ENCODE assay signal across 9 mouse cellular contexts in the genomic region with DNA sequence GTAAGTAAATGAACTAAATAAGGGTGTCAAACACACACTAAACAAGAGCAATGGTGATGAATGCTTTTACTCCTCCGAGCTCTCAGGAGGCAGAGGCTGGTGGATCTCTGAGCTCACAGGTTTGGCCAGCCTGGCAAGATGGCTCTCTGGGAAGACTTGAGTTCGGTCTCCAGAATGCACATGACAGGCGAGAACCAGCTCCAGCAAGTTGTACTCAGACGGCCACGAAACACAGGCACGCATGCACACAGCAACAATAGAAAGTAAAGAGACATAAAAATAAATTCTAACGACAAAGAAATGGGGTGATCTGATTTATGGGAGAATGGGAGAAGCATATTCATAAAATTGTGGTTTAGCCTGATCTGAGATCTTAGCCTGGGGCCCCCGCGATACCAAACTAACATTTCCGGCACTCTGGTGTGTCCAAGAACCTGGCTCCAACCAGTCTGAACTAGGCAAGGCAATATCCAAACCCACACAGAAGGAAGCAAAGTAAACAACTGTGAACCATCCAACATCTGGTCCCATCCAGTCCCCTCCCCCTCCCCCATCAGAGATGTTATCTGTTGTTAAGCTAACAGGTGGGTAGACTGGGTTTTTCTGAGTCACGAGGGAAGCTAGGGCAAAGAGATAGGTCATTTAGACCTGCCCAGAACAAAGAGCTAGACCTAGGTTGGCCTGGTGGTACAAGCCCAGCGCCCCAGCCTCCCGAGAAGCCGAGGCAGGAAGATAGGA. TPM values are rescaled to one million over a fixed set of nuclear protein-coding genes. Genes with fewer than 3 reads are reported as not detected.
DNase-seq lines count a peak whose midpoint lies in the region; ATAC-seq and TF ChIP-seq lines count a peak whose summit lies in the region.
"Had no signal": no experiment of that assay in that cellular context is flagged by ENCODE, and none has a peak within 500 bp of the region (broad histone marks: within the 10 kb centered on the region; RNA-seq: fewer than 3 reads in every experiment).

No protein-coding gene starts in this region.

- no peaks in the 10 kb centered on the region for H3K36me3 ChIP-seq in liver, embryonic 14.5 days (replicated peaks; ENCODE audit: control insufficient read depth, insufficient read depth, low read depth)
- no peaks in the 10 kb centered on the region for H3K36me3 ChIP-seq in midbrain, embryonic 16.5 days (ENCODE audit: control insufficient read depth, insufficient read depth, low read length)
- H3K36me3 ChIP-seq: lung, embryonic 15.5 days had no signal

- H3K4me1 ChIP-seq in liver, embryonic 14.5 days (replicated peaks; ENCODE audit: control insufficient read depth in 2 of 2, insufficient read depth in 2 of 2, low read length in 1 of 2) = no peaks in the 10 kb centered on the region
- no peaks in the 10 kb centered on the region; the same call in 1 of the 2 replicates for H3K4me1 ChIP-seq in midbrain, embryonic 16.5 days (ENCODE audit: control insufficient read depth, insufficient read depth, low read length)
- H3K4me1 ChIP-seq: lung, embryonic 15.5 days had no signal

- H3K27me3 ChIP-seq in liver, embryonic 14.5 days (ENCODE audit: control insufficient read depth, insufficient read depth, low read length) = no peaks in the 10 kb centered on the region
- H3K27me3 ChIP-seq in midbrain, embryonic 16.5 days (ENCODE audit: control insufficient read depth, insufficient read depth, low read depth, low read length) = peaks cover 20% of the 10 kb centered on the region

- ATAC-seq in liver, embryonic 14.5 days (ENCODE audit: insufficient read depth) = peak; percentile 47
- ATAC-seq in midbrain, embryonic 16.5 days = no peak

- WGBS in liver, embryonic 14.5 days (ENCODE audit: insufficient replicate concordance) = 66% methylated on average over 14 of the region's 14 CpGs
- 89% methylated on average over 14 of the region's 14 CpGs for WGBS in midbrain, embryonic 16.5 days

- H3K9ac ChIP-seq in liver, embryonic 14.5 days (replicated peaks) = no peak overlapping the region
- H3K9ac ChIP-seq in midbrain, embryonic 16.5 days (ENCODE audit: low read depth, low read length) = no peak overlapping the region
- H3K9ac ChIP-seq: lung, embryonic 15.5 days had no signal

- peak; percentile 32 for DNase-seq in testis, postnatal 14 days (ENCODE audit: low spot score)
- DNase-seq in testis, postnatal 10 days (ENCODE audit: low spot score) = no peak
- DNase-seq in induced T-regulatory cell, adult 2 months (ENCODE audit: low read depth) = peak; percentile 60
- DNase-seq in liver, embryonic 14.5 days (ENCODE audit: low read depth in 3 of 3, low spot score in 3 of 3) = no peak
- peak; percentile 87 for DNase-seq in yolk sac, embryonic 10.5 days (ENCODE audit: low spot score)
- no peak for DNase-seq in layer of hippocampus, adult 2 months (ENCODE audit: low spot score in 2 of 2)
- no peak for DNase-seq in adrenal gland, postnatal 4 days (ENCODE audit: low spot score in 2 of 2)

- H3K4me2 ChIP-seq in liver, embryonic 14.5 days (ENCODE audit: low read depth) = no peak overlapping the region
- H3K4me2 ChIP-seq in midbrain, embryonic 16.5 days (ENCODE audit: low read length) = no peak overlapping the region
- H3K4me2 ChIP-seq: lung, embryonic 15.5 days had no signal

- no peaks in the 10 kb centered on the region for H3K9me3 ChIP-seq in liver, embryonic 14.5 days (ENCODE audit: control insufficient read depth, low read length)
- no peaks in the 10 kb centered on the region for H3K9me3 ChIP-seq in midbrain, embryonic 16.5 days (replicated peaks; ENCODE audit: control insufficient read depth, low read length, poor library complexity, severe bottlenecking)
- H3K9me3 ChIP-seq: lung, embryonic 15.5 days had no signal

- H3K4me3 ChIP-seq in liver, embryonic 14.5 days (ENCODE audit: insufficient read depth in 1 of 2, low read depth in 2 of 2, low read length in 2 of 2) = no peak overlapping the region
- no peak overlapping the region for H3K4me3 ChIP-seq in layer of hippocampus, adult 2 months
- no peak overlapping the region for H3K4me3 ChIP-seq in midbrain, embryonic 16.5 days (ENCODE audit: low read depth, low read length)
- H3K4me3 ChIP-seq: lung, embryonic 15.5 days had no signal

- TF ChIP-seq CTCF in liver, embryonic 14.5 days (IDR thresholded peaks at IDR 0.05; ENCODE audit: low read depth) = no peak
- no peak for TF ChIP-seq CTCF in layer of hippocampus, adult 2 months (conservative IDR thresholded peaks at IDR 0.05)

- H3K27ac ChIP-seq in liver, embryonic 14.5 days = no peak overlapping the region
- H3K27ac ChIP-seq in layer of hippocampus, adult 2 months = no peak overlapping the region
- no peak overlapping the region for H3K27ac ChIP-seq in midbrain, embryonic 16.5 days (ENCODE audit: low read length)
- H3K27ac ChIP-seq: lung, embryonic 15.5 days had no signal

- no peak for TF ChIP-seq EP300 in liver, embryonic 14.5 days (IDR thresholded peaks at IDR 0.05; ENCODE audit: low read depth)

RNA-seq across cellular contexts. Expression of a gene that starts 5.1 kb away (rescaled TPM):
- 0.35 and 0.39 TPM in 2 replicates for polyA plus RNA-seq in liver, embryonic 14.5 days (2012; rRNA removed)
- polyA plus RNA-seq in liver, embryonic 14.5 days (2014; fragmentation: Nextera tagmentation; extraction: Ambion mirVana) = 0.29 TPM in 2 replicates
- not detected for total RNA-seq in layer of hippocampus, adult 2 months (2021)
- polyA plus RNA-seq in midbrain, embryonic 16.5 days (2015; fragmentation: Nextera tagmentation; extraction: Ambion mirVana) = not detected in 2 replicates
- 1 to 10 TPM in 1 of 2 experiments, under 1 TPM in 1; 0.23 to 7.8 TPM for total RNA-seq in adrenal gland, postnatal 4 days (2021)

RNA-seq across cellular contexts. Expression of a gene that starts 9.5 kb away (rescaled TPM):
- polyA plus RNA-seq in liver, embryonic 14.5 days (2012; rRNA removed) = 7.1 and 7.9 TPM in 2 replicates
- polyA plus RNA-seq in liver, embryonic 14.5 days (2014; fragmentation: Nextera tagmentation; extraction: Ambion mirVana) = 14.4 and 16.3 TPM in 2 replicates
- total RNA-seq in layer of hippocampus, adult 2 months (2021) = 10 to 100 TPM in 1 of 2 experiments, 1 to 10 TPM in 1; 8.2 to 10.8 TPM
- 6.4 and 6.6 TPM in 2 replicates for polyA plus RNA-seq in midbrain, embryonic 16.5 days (2015; fragmentation: Nextera tagmentation; extraction: Ambion mirVana)
- 10 to 100 TPM; 33.0 to 36.3 TPM for total RNA-seq in adrenal gland, postnatal 4 days (2021)

RNA-seq across cellular contexts. Expression of a gene that starts 26.3 kb away (rescaled TPM):
- 148 and 152 TPM in 2 replicates for polyA plus RNA-seq in liver, embryonic 14.5 days (2012; rRNA removed)
- polyA plus RNA-seq in liver, embryonic 14.5 days (2014; fragmentation: Nextera tagmentation; extraction: Ambion mirVana) = 288 and 296 TPM in 2 replicates
- total RNA-seq in layer of hippocampus, adult 2 months (2021) = not detected
- not detected in 2 replicates for polyA plus RNA-seq in midbrain, embryonic 16.5 days (2015; fragmentation: Nextera tagmentation; extraction: Ambion mirVana)
- 1 to 10 TPM; 2.8 to 6.6 TPM for total RNA-seq in adrenal gland, postnatal 4 days (2021)

RNA-seq across cellular contexts. Expression of a gene that starts 35.1 kb away (rescaled TPM):
- polyA plus RNA-seq in liver, embryonic 14.5 days (2012; rRNA removed) = 0.04 TPM in 1 of 2 replicates, not detected in the other
- polyA plus RNA-seq in liver, embryonic 14.5 days (2014; fragmentation: Nextera tagmentation; extraction: Ambion mirVana) = not detected in 2 replicates
- total RNA-seq in layer of hippocampus, adult 2 months (2021) = not detected
- polyA plus RNA-seq in midbrain, embryonic 16.5 days (2015; fragmentation: Nextera tagmentation; extraction: Ambion mirVana) = not detected in 2 replicates
- not detected for total RNA-seq in adrenal gland, postnatal 4 days (2021)
- polyA plus RNA-seq: lung, embryonic 15.5 days had no signal

RNA-seq across cellular contexts. Expression of a gene that starts 44.4 kb away (rescaled TPM):
- 0.47 and 0.73 TPM in 2 replicates for polyA plus RNA-seq in liver, embryonic 14.5 days (2012; rRNA removed)
- 0.43 and 0.47 TPM in 2 replicates for polyA plus RNA-seq in liver, embryonic 14.5 days (2014; fragmentation: Nextera tagmentation; extraction: Ambion mirVana)
- total RNA-seq in layer of hippocampus, adult 2 months (2021) = under 1 TPM in 1 of 2 experiments, not detected in 1; 0.37 TPM
- 2.2 and 2.6 TPM in 2 replicates for polyA plus RNA-seq in midbrain, embryonic 16.5 days (2015; fragmentation: Nextera tagmentation; extraction: Ambion mirVana)
- total RNA-seq in adrenal gland, postnatal 4 days (2021) = 1 to 10 TPM; 8.6 to 9.4 TPM

Comparison
In these comparisons a context has a peak if more than half of its experiments do, and no peak if none do; other contexts are left out.
1. DNase-seq: peak in testis, postnatal 14 days (single experiment), induced T-regulatory cell, adult 2 months (single experiment) and yolk sac, embryonic 10.5 days (single experiment); none in testis, postnatal 10 days (single experiment), liver, embryonic 14.5 days (0 of 3), layer of hippocampus, adult 2 months (0 of 2) and adrenal gland, postnatal 4 days (0 of 2).